Mouse (Mus musculus): ENCODE measurements at regions not wholly inside any gene's neighbourhood (a gene's known extent, or its start where the extent isn't known, plus 50 kb on each side); places are given as distances from the start of the nearest gene placed in this dataset.

DNA sequence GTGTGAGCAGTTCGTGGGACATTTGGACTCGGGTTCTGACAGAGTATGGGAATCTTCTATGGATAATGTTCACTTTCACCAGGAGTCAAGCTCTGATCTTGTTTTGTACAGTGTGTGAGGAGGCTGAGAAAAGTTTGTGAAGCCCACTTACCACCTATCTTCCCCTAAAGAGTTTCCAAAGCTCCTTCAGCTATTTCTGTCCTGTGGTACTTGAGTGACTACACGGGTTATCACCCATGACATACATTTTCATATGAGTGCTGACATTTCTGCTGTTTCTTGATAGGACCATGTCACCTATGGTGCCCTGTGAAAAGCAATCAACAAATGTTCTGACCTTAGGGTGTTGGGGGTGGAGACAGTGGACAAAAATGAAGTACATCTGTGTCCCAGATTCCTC, 332.6 kb downstream of the Fam49a start:
- TF ChIP-seq CTCF (IDR thresholded peaks at IDR 0.05; ENCODE audit: low read depth, low read length) (no peak), POLR2A (IDR thresholded peaks at IDR 0.05; ENCODE audit: extremely low read depth, insufficient read depth, low read length) (no peak)
